Mouse (Mus musculus): ENCODE measurements around the gene Gm10912. TPM values are rescaled to one million over a fixed set of nuclear protein-coding genes. Genes with fewer than 3 reads are reported as not detected.
A peak's percentile ranks its signal among the peaks of the same experiment; 100 is the strongest.
"Not testable (repeated sequence)": the region's sequence is repeated elsewhere in the genome, so short reads cannot be mapped to it uniquely, and the experiment has no call there.

Gene Gm10912
- polyA plus RNA-seq, 1 experiment: 0.26 TPM

GRCm38 (mm10) chr2:104082474-104082873, 16.8 kb downstream of the Gm10912 start:
- no peaks in the 10 kb centered on the region for H3K27me3 ChIP-seq (ENCODE audit: control insufficient read depth, insufficient read depth, low read length)
- no peaks in the 10 kb centered on the region for H3K36me3 ChIP-seq (ENCODE audit: control insufficient read depth, insufficient read depth, low read length)
- no peak for DNase-seq
- no peak overlapping the region for H3K4me3 ChIP-seq (ENCODE audit: control insufficient read depth, insufficient read depth, low read length)
- H3K27ac ChIP-seq (ENCODE audit: control insufficient read depth, insufficient read depth, low read length): no peak overlapping the region
- H3K4me1 ChIP-seq (replicated peaks; ENCODE audit: control insufficient read depth, insufficient read depth, low read length): no peaks in the 10 kb centered on the region
- TF ChIP-seq POLR2A (IDR thresholded peaks at IDR 0.05; ENCODE audit: control insufficient read depth, extremely low read depth, insufficient read depth, low read length, poor library complexity) (no peak), CTCF (IDR thresholded peaks at IDR 0.05; ENCODE audit: borderline replicate concordance, control insufficient read depth, extremely low read depth, insufficient read depth, low read length, poor library complexity) (no peak)

- not testable (repeated sequence) for H3K27me3 ChIP-seq (ENCODE audit: control insufficient read depth, insufficient read depth, low read length); DNase-seq; H3K4me1 ChIP-seq (replicated peaks; ENCODE audit: control insufficient read depth, insufficient read depth, low read length); H3K36me3 ChIP-seq (ENCODE audit: control insufficient read depth, insufficient read depth, low read length); H3K27ac ChIP-seq (ENCODE audit: control insufficient read depth, insufficient read depth, low read length); H3K4me3 ChIP-seq (ENCODE audit: control insufficient read depth, insufficient read depth, low read length)
Measured at GRCm38 (mm10) chr2:104084027-104084426, 18.4 kb downstream of the Gm10912 start.

GRCm38 (mm10) chr2:104087562-104087961, 21.9 kb downstream of the Gm10912 start:
- H3K27ac ChIP-seq (ENCODE audit: control insufficient read depth, insufficient read depth, low read length); H3K27me3 ChIP-seq (ENCODE audit: control insufficient read depth, insufficient read depth, low read length); H3K36me3 ChIP-seq (ENCODE audit: control insufficient read depth, insufficient read depth, low read length); DNase-seq; H3K4me3 ChIP-seq (ENCODE audit: control insufficient read depth, insufficient read depth, low read length); H3K4me1 ChIP-seq (replicated peaks; ENCODE audit: control insufficient read depth, insufficient read depth, low read length): not testable (repeated sequence)
- WGBS: 90% methylated on average over 1 of the region's 1 CpGs

DNA sequence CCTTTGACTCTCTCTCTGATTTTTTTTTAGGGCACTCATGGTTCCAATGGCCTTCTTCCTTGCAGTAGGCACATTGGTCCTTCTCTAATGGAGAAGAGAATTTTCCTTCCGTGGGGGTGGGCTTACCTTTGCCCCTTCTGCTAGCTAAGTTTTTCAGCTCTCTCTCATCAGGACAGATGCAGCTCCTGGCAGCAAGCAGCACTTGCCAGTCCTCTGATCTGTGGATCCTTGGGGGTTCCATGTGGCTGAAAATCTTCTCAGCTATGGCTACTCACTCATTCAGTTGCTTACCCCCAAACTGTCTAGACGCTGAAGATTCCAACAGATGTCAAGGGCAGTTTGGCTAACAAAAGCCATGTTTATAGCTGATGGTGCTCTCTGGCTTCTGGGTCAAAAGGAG, 27.7 kb downstream of the Gm10912 start:
- TF ChIP-seq POLR2A (IDR thresholded peaks at IDR 0.05; ENCODE audit: control insufficient read depth, extremely low read depth, insufficient read depth, low read length, poor library complexity) (no peak), CTCF (IDR thresholded peaks at IDR 0.05; ENCODE audit: borderline replicate concordance, control insufficient read depth, extremely low read depth, insufficient read depth, low read length, poor library complexity) (no peak)
- 89% methylated on average over 2 of the region's 2 CpGs for WGBS
- no peak overlapping the region for H3K4me3 ChIP-seq (ENCODE audit: control insufficient read depth, insufficient read depth, low read length)
- no peaks in the 10 kb centered on the region for H3K27me3 ChIP-seq (ENCODE audit: control insufficient read depth, insufficient read depth, low read length)
- no peak for DNase-seq
- H3K27ac ChIP-seq (ENCODE audit: control insufficient read depth, insufficient read depth, low read length): no peak overlapping the region
- peaks cover 8% of the 10 kb centered on the region; the same call in 1 of the 2 replicates for H3K4me1 ChIP-seq (replicated peaks; ENCODE audit: control insufficient read depth, insufficient read depth, low read length)
- H3K36me3 ChIP-seq (ENCODE audit: control insufficient read depth, insufficient read depth, low read length): no peaks in the 10 kb centered on the region

DNA sequence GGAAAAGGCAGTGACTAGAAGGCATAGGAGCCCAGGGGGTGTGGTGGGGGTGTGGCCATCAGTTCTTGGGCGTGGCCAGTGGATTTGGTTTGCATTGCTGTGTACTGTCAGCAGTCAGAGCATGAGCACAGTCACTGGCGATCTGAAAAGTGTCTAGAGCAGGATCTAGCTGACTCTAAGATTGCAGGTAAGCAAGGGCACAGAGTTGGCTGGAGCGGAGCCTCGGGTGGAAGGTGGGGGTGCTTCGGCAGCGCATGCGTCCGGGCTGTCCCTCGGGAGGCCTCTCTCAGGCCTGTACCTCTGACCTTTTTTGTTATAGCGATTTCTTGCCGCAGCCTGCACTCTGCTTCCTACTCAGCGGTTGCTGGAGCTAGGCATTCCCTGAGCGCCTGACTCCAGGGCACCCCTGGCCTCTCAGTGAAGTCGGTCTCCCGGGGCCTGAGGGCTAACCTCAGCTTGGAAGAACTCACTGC, 30.2 kb downstream of the Gm10912 start, which contains the start of gene Cd59a:
TSS of gene Cd59a (plus strand) at position 61 of the 473 bp plus-strand sequence.
- peak; percentile 22 for DNase-seq
- TF ChIP-seq POLR2A (IDR thresholded peaks at IDR 0.05; ENCODE audit: control insufficient read depth, extremely low read depth, insufficient read depth, low read length, poor library complexity) (no peak), CTCF (IDR thresholded peaks at IDR 0.05; ENCODE audit: borderline replicate concordance, control insufficient read depth, extremely low read depth, insufficient read depth, low read length, poor library complexity) (no peak)
- no peak within 1 kb of the TSS for H3K27ac ChIP-seq (ENCODE audit: control insufficient read depth, insufficient read depth, low read length)
- no peaks in the 10 kb centered on the region for H3K36me3 ChIP-seq (ENCODE audit: control insufficient read depth, insufficient read depth, low read length)
- 9% methylated on average over 15 of the region's 15 CpGs for WGBS
- H3K4me1 ChIP-seq (replicated peaks; ENCODE audit: control insufficient read depth, insufficient read depth, low read length): peaks cover 8% of the 10 kb centered on the region; the same call in 1 of the 2 replicates
- H3K4me3 ChIP-seq (ENCODE audit: control insufficient read depth, insufficient read depth, low read length): peak within 1 kb of the TSS; percentile 21
- no peaks in the 10 kb centered on the region for H3K27me3 ChIP-seq (ENCODE audit: control insufficient read depth, insufficient read depth, low read length)

DNA sequence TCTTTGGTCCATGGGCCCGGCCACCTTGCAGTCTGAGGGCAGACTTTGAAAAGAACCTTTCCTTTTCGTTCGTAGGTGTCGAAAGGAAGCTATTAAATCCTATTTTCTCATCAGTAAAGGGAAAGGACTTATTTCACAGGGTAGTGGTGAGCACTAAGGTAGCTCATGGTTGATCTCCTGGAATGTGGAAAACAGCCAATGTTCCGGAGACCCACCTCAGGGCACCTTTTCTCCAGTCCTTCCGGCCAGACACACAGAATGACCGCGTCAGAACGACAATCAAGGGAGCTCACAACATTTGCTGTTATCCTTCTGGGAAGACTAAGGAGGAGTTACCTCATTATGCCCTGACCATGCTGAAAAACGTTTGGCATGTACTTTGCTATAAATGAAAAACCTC, 30.6 kb downstream of the Gm10912 start:
- Histone ChIP-seq H3K4me1 (replicated peaks; ENCODE audit: control insufficient read depth, insufficient read depth, low read length) (peaks cover 8% of the 10 kb centered on the region; the same call in 1 of the 2 replicates), H3K27ac (ENCODE audit: control insufficient read depth, insufficient read depth, low read length) (no peak overlapping the region), H3K27me3 (ENCODE audit: control insufficient read depth, insufficient read depth, low read length) (no peaks in the 10 kb centered on the region), H3K4me3 (ENCODE audit: control insufficient read depth, insufficient read depth, low read length) (no peak overlapping the region; the same call in 1 of the 2 replicates), H3K36me3 (ENCODE audit: control insufficient read depth, insufficient read depth, low read length) (no peaks in the 10 kb centered on the region)
- TF ChIP-seq CTCF (IDR thresholded peaks at IDR 0.05; ENCODE audit: borderline replicate concordance, control insufficient read depth, extremely low read depth, insufficient read depth, low read length, poor library complexity): no peak
- no peak for TF ChIP-seq POLR2A (IDR thresholded peaks at IDR 0.05; ENCODE audit: control insufficient read depth, extremely low read depth, insufficient read depth, low read length, poor library complexity)
- DNase-seq: no peak
- 71% methylated on average over 10 of the region's 10 CpGs for WGBS

- H3K36me3 ChIP-seq (ENCODE audit: control insufficient read depth, insufficient read depth, low read length); H3K27ac ChIP-seq (ENCODE audit: control insufficient read depth, insufficient read depth, low read length); H3K4me3 ChIP-seq (ENCODE audit: control insufficient read depth, insufficient read depth, low read length); DNase-seq; H3K27me3 ChIP-seq (ENCODE audit: control insufficient read depth, insufficient read depth, low read length); H3K4me1 ChIP-seq (replicated peaks; ENCODE audit: control insufficient read depth, insufficient read depth, low read length): not testable (repeated sequence)
- 97% methylated on average over 1 of the region's 1 CpGs for WGBS
Measured at GRCm38 (mm10) chr2:104096796-104097195, 31.2 kb downstream of the Gm10912 start.

GRCm38 (mm10) chr2:104097396-104097795, 31.8 kb downstream of the Gm10912 start:
- H3K4me1 ChIP-seq (replicated peaks; ENCODE audit: control insufficient read depth, insufficient read depth, low read length); H3K27me3 ChIP-seq (ENCODE audit: control insufficient read depth, insufficient read depth, low read length); H3K27ac ChIP-seq (ENCODE audit: control insufficient read depth, insufficient read depth, low read length); H3K4me3 ChIP-seq (ENCODE audit: control insufficient read depth, insufficient read depth, low read length); H3K36me3 ChIP-seq (ENCODE audit: control insufficient read depth, insufficient read depth, low read length); DNase-seq: not testable (repeated sequence)
- 98% methylated on average over 4 of the region's 4 CpGs for WGBS
